Mouse (Mus musculus): ENCODE measurements at regions not wholly inside any gene's neighbourhood (a gene's known extent, or its start where the extent isn't known, plus 50 kb on each side); places are given as distances from the start of the nearest gene placed in this dataset.
"Not testable (repeated sequence)": the region's sequence is repeated elsewhere in the genome, so short reads cannot be mapped to it uniquely, and the experiment has no call there.

- not testable (repeated sequence) for DNase-seq (ENCODE audit: low spot score)
These were observed 65.4 kb upstream of the B3galnt2 start for GRCm38 (mm10) chr13:13888847-13889246.

- peak; percentile 93 for DNase-seq (ENCODE audit: low spot score)
These were observed 64.8 kb upstream of the B3galnt2 start for GRCm38 (mm10) chr13:13889297-13890120.

- not testable (repeated sequence) for DNase-seq (ENCODE audit: low spot score)
These were observed 52.1 kb upstream of the B3galnt2 start for GRCm38 (mm10) chr13:13902186-13902585.

Data from testis, postnatal 14 days (tissue).